Mouse (Mus musculus): ENCODE measurements around the gene Vgll4. TPM values are rescaled to one million over a fixed set of nuclear protein-coding genes. Genes with fewer than 3 reads are reported as not detected.

Gene Vgll4
- total RNA-seq, 2 experiments from 2014 or later: 16.7 to 25.6 TPM

- no peak for TF ChIP-seq CTCF (IDR thresholded peaks at IDR 0.05)
- DNase-seq: no peak
- H3K27ac ChIP-seq: peak overlapping the region; percentile 82
- intact Hi-C loops (cut with DNase I): loop anchor here (5.0 kb wide), 1 partner anchor 137 kb away; no protein-coding TSS in a partner anchor
- H3K4me3 ChIP-seq: no peak overlapping the region
Observed at GRCm38 (mm10) chr6:114864421-114864820, 105.4 kb downstream of the Vgll4 start.

GRCm38 (mm10) chr6:114863501-114863900, 106.3 kb downstream of the Vgll4 start:
- Histone ChIP-seq H3K27ac (peak overlapping the region; percentile 82), H3K4me3 (no peak overlapping the region)
- intact Hi-C loops (cut with DNase I): loop anchor here (5.0 kb wide), 1 partner anchor 136 kb away; no protein-coding TSS in a partner anchor
- DNase-seq: peak; percentile 78
- no peak for TF ChIP-seq CTCF (IDR thresholded peaks at IDR 0.05)

GRCm38 (mm10) chr6:114862046-114862445, 107.7 kb downstream of the Vgll4 start:
- peak overlapping the region; percentile 82 for H3K27ac ChIP-seq
- intact Hi-C loops (cut with DNase I): loop anchor here (5.0 kb wide), 1 partner anchor 135 kb away; no protein-coding TSS in a partner anchor
- TF ChIP-seq CTCF (IDR thresholded peaks at IDR 0.05): no peak
- H3K4me3 ChIP-seq: no peak overlapping the region
- no peak for DNase-seq

GRCm38 (mm10) chr6:114861591-114861990, 108.2 kb downstream of the Vgll4 start:
- no peak for TF ChIP-seq CTCF (IDR thresholded peaks at IDR 0.05)
- peak; percentile 69 for DNase-seq
- H3K4me3 ChIP-seq: no peak overlapping the region
- peak overlapping the region; percentile 82 for H3K27ac ChIP-seq
- intact Hi-C loops (cut with DNase I): loop anchor here (2.0 to 5.0 kb wide), 2 partner anchors 29 to 134 kb away; no protein-coding TSS in a partner anchor

GRCm38 (mm10) chr6:114860677-114861568, 108.9 kb downstream of the Vgll4 start:
- intact Hi-C loops (cut with DNase I): loop anchor here (2.0 to 5.0 kb wide), 2 partner anchors 30 to 134 kb away; no protein-coding TSS in a partner anchor
- Histone ChIP-seq H3K4me3 (no peak overlapping the region), H3K27ac (peak overlapping the region; percentile 82)
- peak; percentile 77 for DNase-seq
- no peak for TF ChIP-seq CTCF (IDR thresholded peaks at IDR 0.05)

- H3K4me3 ChIP-seq: no peak overlapping the region
- intact Hi-C loops (cut with DNase I): no loop called here
- no peak for TF ChIP-seq CTCF (IDR thresholded peaks at IDR 0.05)
- no peak for DNase-seq
- H3K27ac ChIP-seq: peak overlapping the region; percentile 72
Observed at GRCm38 (mm10) chr6:114858722-114859053, 111.1 kb downstream of the Vgll4 start.

- TF ChIP-seq CTCF (IDR thresholded peaks at IDR 0.05): no peak
Observed at GRCm38 (mm10) chr6:114857996-114858721, 111.6 kb downstream of the Vgll4 start.

GRCm38 (mm10) chr6:114856501-114856900, 113.3 kb downstream of the Vgll4 start:
- TF ChIP-seq CTCF (IDR thresholded peaks at IDR 0.05): no peak
- no peak overlapping the region for H3K27ac ChIP-seq
- DNase-seq: no peak
- intact Hi-C loops (cut with DNase I): no loop called here
- no peak overlapping the region for H3K4me3 ChIP-seq

More at GRCm38 (mm10) chr6:114857996-114858721, 111.6 kb downstream of the Vgll4 start:
- intact Hi-C loops (cut with DNase I): no loop called here
- peak overlapping the region; percentile 72 for H3K27ac ChIP-seq
- H3K4me3 ChIP-seq: no peak overlapping the region
- DNase-seq: peak; percentile 66

GRCm38 (mm10) chr6:114855644-114856043, 114.2 kb downstream of the Vgll4 start:
- no peak overlapping the region for H3K27ac ChIP-seq
- no peak for TF ChIP-seq CTCF (IDR thresholded peaks at IDR 0.05)
- no peak for DNase-seq
- H3K4me3 ChIP-seq: no peak overlapping the region
- intact Hi-C loops (cut with DNase I): no loop called here

GRCm38 (mm10) chr6:114854368-114854767, 115.4 kb downstream of the Vgll4 start:
- H3K27ac ChIP-seq: 0 out of 2 replicates have a peak overlapping the region, but pooled peaks have one; percentile 12
- intact Hi-C loops (cut with DNase I): no loop called here

GRCm38 (mm10) chr6:114852739-114853138, 117.1 kb downstream of the Vgll4 start:
- intact Hi-C loops (cut with DNase I): no loop called here
- no peak for TF ChIP-seq CTCF (IDR thresholded peaks at IDR 0.05)
- Histone ChIP-seq H3K4me3 (no peak overlapping the region), H3K27ac (no peak overlapping the region)
- no peak for DNase-seq

More at GRCm38 (mm10) chr6:114854368-114854767, 115.4 kb downstream of the Vgll4 start:
- H3K4me3 ChIP-seq: no peak overlapping the region
- TF ChIP-seq CTCF (IDR thresholded peaks at IDR 0.05): no peak
- DNase-seq: no peak

GRCm38 (mm10) chr6:114851688-114852087, 118.1 kb downstream of the Vgll4 start:
- no peak for DNase-seq
- H3K27ac ChIP-seq: no peak overlapping the region
- intact Hi-C loops (cut with DNase I): no loop called here
- no peak for TF ChIP-seq CTCF (IDR thresholded peaks at IDR 0.05)
- no peak overlapping the region for H3K4me3 ChIP-seq

GRCm38 (mm10) chr6:114849787-114850186, 120.0 kb downstream of the Vgll4 start:
- Histone ChIP-seq H3K4me3 (no peak overlapping the region), H3K27ac (peak overlapping the region; percentile 56)
- DNase-seq: no peak
- no peak for TF ChIP-seq CTCF (IDR thresholded peaks at IDR 0.05)
- intact Hi-C loops (cut with DNase I): no loop called here

All from gastrocnemius, adult 2 months (tissue).